Mouse (Mus musculus): ENCODE data around the gene Fgg.

DNA sequence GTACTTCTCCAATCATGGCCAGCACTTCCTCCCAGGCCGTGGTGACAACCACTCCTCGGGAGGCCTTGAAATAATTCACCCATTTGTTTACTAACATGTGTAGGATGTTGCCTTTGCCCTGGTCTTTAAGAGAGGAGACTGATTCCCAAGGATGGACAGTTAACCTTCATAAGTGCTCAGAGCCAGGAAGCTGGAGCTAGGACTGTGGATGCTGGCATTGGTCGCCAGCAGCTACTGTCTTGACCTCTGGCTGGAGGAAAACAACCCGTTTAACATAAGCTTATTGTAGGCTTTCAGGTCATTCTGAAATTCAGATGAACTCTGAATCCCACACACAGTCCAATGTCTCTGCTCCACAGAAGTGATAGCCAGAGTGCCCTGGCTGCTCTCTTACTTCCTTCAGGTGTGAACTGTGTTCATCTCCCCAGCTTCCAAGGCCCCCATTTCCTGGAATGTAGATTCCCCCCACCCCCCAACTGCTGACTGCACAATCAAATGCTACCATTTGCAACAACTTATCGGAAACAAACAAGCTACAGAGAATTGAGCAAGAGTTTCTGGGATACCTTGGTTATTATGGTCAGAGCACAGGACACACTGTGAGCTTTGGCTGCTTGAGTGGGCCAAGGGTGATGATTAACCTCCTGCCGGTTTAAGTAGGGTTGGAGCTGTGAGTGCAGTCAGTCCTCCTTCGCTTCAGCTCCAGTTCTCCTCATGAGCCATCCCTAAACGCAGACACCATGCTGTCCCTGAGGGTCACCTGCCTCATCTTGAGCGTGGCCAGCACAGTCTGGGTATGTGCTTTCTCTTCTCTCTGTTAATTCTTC, 18.2 kb downstream of the Fgg start, which contains the start of gene Fga:
- no peak for TF ChIP-seq CTCF (IDR thresholded peaks at IDR 0.05; ENCODE audit: insufficient read depth, low read depth, low read length)
- TF ChIP-seq POLR2A (IDR thresholded peaks at IDR 0.05; ENCODE audit: insufficient read depth, low read depth, low read length): no peak

Data from olfactory bulb, adult 2 months (tissue).